16 mouse cellular contexts compared by ENCODE assay signal in the genomic region with DNA sequence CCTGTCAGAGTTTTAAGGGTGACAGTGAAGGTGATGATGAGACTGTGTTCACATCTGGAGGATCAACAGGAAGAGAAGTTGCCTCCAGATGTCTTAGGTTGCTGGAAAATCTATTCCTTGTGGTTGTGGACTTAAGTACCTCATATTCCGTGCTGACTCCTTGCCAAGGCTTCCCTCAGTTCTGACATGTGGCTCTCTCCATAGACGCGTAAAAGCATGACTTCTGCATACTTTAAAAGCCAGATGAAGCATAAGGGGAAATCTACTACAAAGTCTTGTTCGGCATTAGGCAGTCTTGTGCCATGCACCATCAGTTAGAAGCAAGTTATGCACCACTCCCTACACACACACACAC.
"Had no signal": no experiment of that assay in that cellular context is flagged by ENCODE, and none has a peak within 500 bp of the region (broad histone marks: within the 10 kb centered on the region; RNA-seq: fewer than 3 reads in every experiment).

No protein-coding gene starts in this region.

- H3K4me3 ChIP-seq: left cerebral cortex, adult 2 months; liver, embryonic 12.5 days; lung, embryonic 15.5 days; megakaryocyte, embryonic 14.5 days; midbrain, embryonic 12.5 days; neural tube, embryonic 13.5 days had no signal

- H3K36me3 ChIP-seq: liver, embryonic 12.5 days; lung, embryonic 15.5 days; midbrain, embryonic 12.5 days; neural tube, embryonic 13.5 days had no signal

- H3K9me3 ChIP-seq: liver, embryonic 12.5 days; lung, embryonic 15.5 days; midbrain, embryonic 12.5 days; neural tube, embryonic 13.5 days had no signal

- H3K4me1 ChIP-seq: midbrain, embryonic 12.5 days; neural tube, embryonic 13.5 days had no signal

- H3K4me2 ChIP-seq: liver, embryonic 12.5 days; lung, embryonic 15.5 days; midbrain, embryonic 12.5 days; neural tube, embryonic 13.5 days had no signal

- H3K27ac ChIP-seq: left cerebral cortex, adult 2 months; liver, embryonic 12.5 days; lung, embryonic 15.5 days; midbrain, embryonic 12.5 days; neural tube, embryonic 13.5 days had no signal

- H3K27me3 ChIP-seq: liver, embryonic 12.5 days; lung, embryonic 15.5 days; midbrain, embryonic 12.5 days; neural tube, embryonic 13.5 days had no signal

- H3K9ac ChIP-seq: liver, embryonic 12.5 days; lung, embryonic 15.5 days; midbrain, embryonic 12.5 days; neural tube, embryonic 13.5 days had no signal

- ATAC-seq: intestine, embryonic 16.5 days; liver, embryonic 12.5 days; midbrain, embryonic 16.5 days had no signal

- DNase-seq: kidney, adult 2 months; kidney, postnatal 36 days; lung, postnatal 4 days; retina, postnatal 1 day; right cerebral cortex, postnatal 4 days; spleen, adult 18-20 months; thymus, adult 18-20 months; thymus, postnatal 14 days had no signal
